Mouse (Mus musculus): ENCODE results near the gene Uck1. TPM values are rescaled to one million over a fixed set of nuclear protein-coding genes. Genes with fewer than 3 reads are reported as not detected.

The Uck1 gene
- polyA plus RNA-seq, 1 experiment from 2014 or later = 32.9 TPM

- no peak overlapping the region for H3K9ac ChIP-seq
- no peaks in the 10 kb centered on the region for H3K27me3 ChIP-seq
- no peak overlapping the region for H3K4me3 ChIP-seq
- no peak overlapping the region for H3K4me2 ChIP-seq
- WGBS = 84% methylated on average over 3 of the region's 3 CpGs
- H3K36me3 ChIP-seq = peaks cover 44% of the 10 kb centered on the region
- no peak for ATAC-seq (replicated peaks; ENCODE audit: insufficient number of reproducible peaks, insufficient read depth, low FRiP score, low read depth)
- H3K27ac ChIP-seq = no peak overlapping the region
- peaks cover 21% of the 10 kb centered on the region for H3K4me1 ChIP-seq (replicated peaks)
- no peaks in the 10 kb centered on the region for H3K9me3 ChIP-seq (replicated peaks)
Observed at GRCm38 (mm10) chr2:32295285-32295684, 35.3 kb upstream of the Uck1 start.

DNA sequence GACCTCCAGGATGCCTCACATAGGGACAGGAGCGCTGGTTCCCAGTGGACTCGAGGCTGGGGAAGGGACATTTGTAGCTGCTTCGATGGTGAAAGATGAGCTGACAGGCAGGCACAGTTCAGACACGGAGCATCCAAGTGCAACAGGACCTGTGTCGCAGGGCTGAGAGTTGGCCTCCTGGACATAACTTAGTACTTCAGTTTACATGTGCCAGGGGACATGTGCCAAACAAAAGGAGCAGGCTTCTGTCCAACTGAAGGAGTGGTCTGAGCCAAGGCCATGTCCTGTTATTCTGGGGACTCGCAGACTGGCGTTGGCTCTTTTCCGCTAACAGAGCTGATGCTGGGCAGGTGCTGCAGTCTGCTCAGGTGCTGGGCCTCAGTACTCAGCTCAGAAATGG lies 34.4 kb upstream of the Uck1 start:
- no peak overlapping the region; the same call in 1 of the 2 replicates for H3K9ac ChIP-seq
- 58% methylated on average over 8 of the region's 8 CpGs for WGBS
- H3K36me3 ChIP-seq = peaks cover 34% of the 10 kb centered on the region
- H3K27ac ChIP-seq = peak overlapping the region; percentile 56
- H3K4me1 ChIP-seq (replicated peaks) = peaks cover 28% of the 10 kb centered on the region
- H3K9me3 ChIP-seq (replicated peaks) = no peaks in the 10 kb centered on the region
- no peak overlapping the region for H3K4me3 ChIP-seq
- H3K4me2 ChIP-seq = no peak overlapping the region
- peak; percentile 61; the same call in 1 of the 2 replicates for ATAC-seq (replicated peaks; ENCODE audit: insufficient number of reproducible peaks, insufficient read depth, low FRiP score, low read depth)
- H3K27me3 ChIP-seq = no peaks in the 10 kb centered on the region

GRCm38 (mm10) chr2:32289578-32289977 lies 29.6 kb upstream of the Uck1 start:
- H3K27ac ChIP-seq = no peak overlapping the region
- H3K4me2 ChIP-seq = peak overlapping the region; percentile 85
- no peaks in the 10 kb centered on the region for H3K9me3 ChIP-seq (replicated peaks)
- peak overlapping the region; percentile 95 for H3K4me3 ChIP-seq
- peaks cover 41% of the 10 kb centered on the region for H3K4me1 ChIP-seq (replicated peaks)
- peaks cover 17% of the 10 kb centered on the region for H3K36me3 ChIP-seq
- H3K27me3 ChIP-seq = no peaks in the 10 kb centered on the region
- H3K9ac ChIP-seq = no peak overlapping the region
- no peak for ATAC-seq (replicated peaks; ENCODE audit: insufficient number of reproducible peaks, insufficient read depth, low FRiP score, low read depth)

GRCm38 (mm10) chr2:32288371-32288931 lies 28.5 kb upstream of the Uck1 start:
- no peaks in the 10 kb centered on the region for H3K27me3 ChIP-seq
- H3K4me1 ChIP-seq (replicated peaks) = peaks cover 32% of the 10 kb centered on the region
- H3K9ac ChIP-seq = peak overlapping the region; percentile 89
- H3K4me3 ChIP-seq = peak overlapping the region; percentile 95
- WGBS = under 1% methylated on average over 29 of the region's 29 CpGs
- H3K4me2 ChIP-seq = peak overlapping the region; percentile 85
- ATAC-seq (replicated peaks; ENCODE audit: insufficient number of reproducible peaks, insufficient read depth, low FRiP score, low read depth) = peak; percentile 41
- H3K36me3 ChIP-seq = peaks cover 26% of the 10 kb centered on the region
- peak overlapping the region; percentile 85 for H3K27ac ChIP-seq
- H3K9me3 ChIP-seq (replicated peaks) = no peaks in the 10 kb centered on the region

GRCm38 (mm10) chr2:32287923-32288367 lies 28.0 kb upstream of the Uck1 start, which contains the start of gene Swi5:
Gene Swi5, minus strand, starts transcription at chr2:32288075.
- no peaks in the 10 kb centered on the region for H3K9me3 ChIP-seq (replicated peaks)
- ATAC-seq (replicated peaks; ENCODE audit: insufficient number of reproducible peaks, insufficient read depth, low FRiP score, low read depth) = peak; percentile 99
- peak within 1 kb of the TSS; percentile 97 for H3K9ac ChIP-seq
- 0% methylated on average over 41 of the region's 41 CpGs for WGBS
- no peaks in the 10 kb centered on the region for H3K27me3 ChIP-seq
- H3K27ac ChIP-seq = peak within 1 kb of the TSS; percentile 85
- H3K36me3 ChIP-seq = peaks cover 23% of the 10 kb centered on the region
- peak within 1 kb of the TSS; percentile 89 for H3K4me2 ChIP-seq
- H3K4me1 ChIP-seq (replicated peaks) = peaks cover 32% of the 10 kb centered on the region
- H3K4me3 ChIP-seq = peak within 1 kb of the TSS; percentile 95

GRCm38 (mm10) chr2:32287334-32287840 lies 27.4 kb upstream of the Uck1 start, which contains the start of gene Golga2:
Gene Golga2, plus strand, starts transcription at chr2:32287384.
- Histone ChIP-seq H3K4me1 (replicated peaks) (peaks cover 35% of the 10 kb centered on the region), H3K27ac (peak within 1 kb of the TSS; percentile 85), H3K4me3 (peak within 1 kb of the TSS; percentile 95), H3K9me3 (replicated peaks) (no peaks in the 10 kb centered on the region), H3K9ac (peak within 1 kb of the TSS; percentile 97), H3K4me2 (peak within 1 kb of the TSS; percentile 89), H3K36me3 (peaks cover 23% of the 10 kb centered on the region), H3K27me3 (no peaks in the 10 kb centered on the region)
- peak; percentile 3; the same call in 1 of the 2 replicates for ATAC-seq (replicated peaks; ENCODE audit: insufficient number of reproducible peaks, insufficient read depth, low FRiP score, low read depth)
- WGBS = under 1% methylated on average over 23 of the region's 23 CpGs

DNA sequence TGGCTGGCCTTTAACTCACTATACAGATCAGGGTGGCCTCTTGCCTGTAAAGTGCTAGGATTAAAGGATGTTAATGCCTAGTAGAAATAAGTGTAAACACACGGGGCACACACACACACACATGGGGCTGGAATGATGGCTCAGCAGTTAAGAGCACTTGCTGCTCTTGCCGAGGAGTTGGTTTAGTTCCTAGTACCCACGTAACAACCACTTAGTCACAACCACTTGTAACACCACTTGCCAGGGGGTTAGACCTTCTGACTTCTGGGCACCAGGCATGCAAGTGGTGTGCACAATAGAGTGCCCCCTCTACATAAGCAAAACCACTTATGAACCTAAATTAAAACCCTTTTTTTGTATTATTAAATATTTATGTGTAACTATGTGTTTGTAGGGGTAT lies 24.0 kb upstream of the Uck1 start:
- no peak overlapping the region for H3K9ac ChIP-seq
- H3K4me1 ChIP-seq (replicated peaks) = peaks cover 18% of the 10 kb centered on the region
- no peaks in the 10 kb centered on the region for H3K9me3 ChIP-seq (replicated peaks)
- H3K4me2 ChIP-seq = no peak overlapping the region
- 81% methylated on average over 3 of the region's 3 CpGs for WGBS
- H3K27ac ChIP-seq = no peak overlapping the region
- H3K4me3 ChIP-seq = no peak overlapping the region
- no peak for ATAC-seq (replicated peaks; ENCODE audit: insufficient number of reproducible peaks, insufficient read depth, low FRiP score, low read depth)
- peaks cover 49% of the 10 kb centered on the region for H3K36me3 ChIP-seq
- H3K27me3 ChIP-seq = no peaks in the 10 kb centered on the region

GRCm38 (mm10) chr2:32282727-32283126 lies 22.8 kb upstream of the Uck1 start:
- Histone ChIP-seq H3K9me3 (replicated peaks) (no peaks in the 10 kb centered on the region), H3K4me1 (replicated peaks) (peaks cover 14% of the 10 kb centered on the region), H3K36me3 (peaks cover 62% of the 10 kb centered on the region), H3K27me3 (no peaks in the 10 kb centered on the region), H3K4me2 (no peak overlapping the region), H3K9ac (no peak overlapping the region), H3K4me3 (no peak overlapping the region), H3K27ac (0 out of 2 replicates have a peak overlapping the region, but pooled peaks have one; percentile 2)
- ATAC-seq (replicated peaks; ENCODE audit: insufficient number of reproducible peaks, insufficient read depth, low FRiP score, low read depth) = no peak
- WGBS = 91% methylated on average over 1 of the region's 1 CpGs

GRCm38 (mm10) chr2:32282289-32282688 lies 22.3 kb upstream of the Uck1 start:
- no peak; the same call in 1 of the 2 replicates for ATAC-seq (replicated peaks; ENCODE audit: insufficient number of reproducible peaks, insufficient read depth, low FRiP score, low read depth)
- H3K36me3 ChIP-seq = peaks cover 66% of the 10 kb centered on the region
- H3K4me1 ChIP-seq (replicated peaks) = peaks cover 14% of the 10 kb centered on the region
- H3K4me2 ChIP-seq = no peak overlapping the region
- H3K4me3 ChIP-seq = no peak overlapping the region
- H3K27me3 ChIP-seq = no peaks in the 10 kb centered on the region
- H3K27ac ChIP-seq = 0 out of 2 replicates have a peak overlapping the region, but pooled peaks have one; percentile 2
- H3K9ac ChIP-seq = no peak overlapping the region
- H3K9me3 ChIP-seq (replicated peaks) = no peaks in the 10 kb centered on the region
- 78% methylated on average over 2 of the region's 2 CpGs for whole genome bisulfite sequencing

DNA sequence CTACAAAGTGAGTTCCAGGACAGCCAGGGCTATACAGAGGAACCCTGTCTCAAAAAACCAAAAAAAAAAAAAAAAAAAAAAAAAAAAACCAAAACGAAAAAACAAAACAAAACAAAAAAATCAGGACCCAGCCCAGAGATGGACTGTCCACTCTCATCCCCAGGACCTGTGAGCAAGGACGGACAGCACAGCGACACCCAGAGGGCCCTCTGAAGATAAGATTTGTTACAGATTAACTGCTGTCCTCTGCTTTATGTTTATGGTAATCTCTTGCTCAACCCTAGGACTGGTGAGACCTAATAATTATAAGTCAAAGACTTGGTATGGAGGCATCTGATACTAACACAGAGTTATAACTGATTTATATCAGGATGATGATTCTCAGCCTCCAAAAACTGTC lies 15.9 kb upstream of the Uck1 start:
- Histone ChIP-seq H3K27ac (no peak overlapping the region), H3K27me3 (no peaks in the 10 kb centered on the region), H3K4me2 (no peak overlapping the region), H3K4me1 (replicated peaks) (no peaks in the 10 kb centered on the region), H3K9me3 (replicated peaks) (no peaks in the 10 kb centered on the region), H3K9ac (no peak overlapping the region), H3K4me3 (no peak overlapping the region), H3K36me3 (peaks cover 37% of the 10 kb centered on the region)
- ATAC-seq (replicated peaks; ENCODE audit: insufficient number of reproducible peaks, insufficient read depth, low FRiP score, low read depth) = no peak
- 76% methylated on average over 3 of the region's 3 CpGs for WGBS

- peaks cover 13% of the 10 kb centered on the region for H3K4me1 ChIP-seq (replicated peaks)
- H3K36me3 ChIP-seq = peaks cover 21% of the 10 kb centered on the region
- H3K4me2 ChIP-seq = no peak overlapping the region; the same call in 1 of the 2 replicates
- no peak overlapping the region for H3K9ac ChIP-seq
- no peak overlapping the region for H3K27ac ChIP-seq
- H3K27me3 ChIP-seq = 0 out of 2 replicates have a peak, but pooled peaks cover 2% of the 10 kb centered on the region
- H3K4me3 ChIP-seq = 0 out of 2 replicates have a peak overlapping the region, but pooled peaks have one; percentile 71
- no peak for ATAC-seq (replicated peaks; ENCODE audit: insufficient number of reproducible peaks, insufficient read depth, low FRiP score, low read depth)
- WGBS = 23% methylated on average over 4 of the region's 4 CpGs
- H3K9me3 ChIP-seq (replicated peaks) = no peaks in the 10 kb centered on the region
Observed at GRCm38 (mm10) chr2:32260635-32261034, 676 bp upstream of the Uck1 start.
